Comparison of ENCODE assay signal across 8 mouse cellular contexts in genomic region chr15:79074446-79074845, GRCm38 (mm10). TPM values are rescaled to one million over a fixed set of nuclear protein-coding genes. Genes with fewer than 3 reads are reported as not detected.
DNase-seq lines count a peak whose midpoint lies in the region; ATAC-seq and TF ChIP-seq lines count a peak whose summit lies in the region.

No protein-coding gene starts in this region.

- no peak for TF ChIP-seq EP300 in lung, postnatal 0 days (IDR thresholded peaks at IDR 0.05)

- peak overlapping the region; percentile 89 for H3K9ac ChIP-seq in lung, postnatal 0 days (replicated peaks; ENCODE audit: low read depth)
- peak overlapping the region; percentile 86; the same call in 1 of the 2 replicates for H3K9ac ChIP-seq in limb, embryonic 15.5 days
- H3K9ac ChIP-seq in stomach, embryonic 15.5 days: 0 out of 2 replicates have a peak overlapping the region, but pooled peaks have one; percentile 19

- H3K9me3 ChIP-seq in lung, postnatal 0 days (ENCODE audit: low read length): no peaks in the 10 kb centered on the region
- H3K9me3 ChIP-seq in limb, embryonic 15.5 days: no peaks in the 10 kb centered on the region
- no peaks in the 10 kb centered on the region for H3K9me3 ChIP-seq in stomach, embryonic 15.5 days

- TF ChIP-seq POLR2A in cerebellum, adult 2 months (IDR thresholded peaks at IDR 0.05; ENCODE audit: borderline replicate concordance, insufficient read depth, low read length): no peak

- H3K4me2 ChIP-seq in lung, postnatal 0 days (replicated peaks; ENCODE audit: low read depth, low read length): peak overlapping the region; percentile 88
- peak overlapping the region; percentile 82 for H3K4me2 ChIP-seq in limb, embryonic 15.5 days
- peak overlapping the region; percentile 74 for H3K4me2 ChIP-seq in stomach, embryonic 15.5 days

- peak overlapping the region; percentile 86; the same call in 1 of the 2 replicates for H3K27ac ChIP-seq in cerebellum, adult 2 months (ENCODE audit: insufficient read depth, low read length)
- peak overlapping the region; percentile 83 for H3K27ac ChIP-seq in lung, postnatal 0 days (ENCODE audit: low read length)
- peak overlapping the region; percentile 88; the same call in 1 of the 2 replicates for H3K27ac ChIP-seq in limb, embryonic 15.5 days
- no peak overlapping the region; the same call in 1 of the 2 replicates for H3K27ac ChIP-seq in stomach, embryonic 15.5 days

- no peak for TF ChIP-seq CTCF in cerebellum, adult 2 months (IDR thresholded peaks at IDR 0.05; ENCODE audit: borderline replicate concordance, insufficient read depth, low read depth, low read length)
- TF ChIP-seq CTCF in lung, postnatal 0 days (IDR thresholded peaks at IDR 0.05): no peak

- H3K4me1 ChIP-seq in cerebellum, adult 2 months (ENCODE audit: control insufficient read depth, insufficient read depth, low read length): peaks cover 13% of the 10 kb centered on the region
- 0 out of 2 replicates have a peak, but pooled peaks cover 3% of the 10 kb centered on the region for H3K4me1 ChIP-seq in lung, postnatal 0 days (ENCODE audit: insufficient read depth, low read depth, low read length)
- peaks cover 16% of the 10 kb centered on the region for H3K4me1 ChIP-seq in limb, embryonic 15.5 days
- peaks cover 16% of the 10 kb centered on the region for H3K4me1 ChIP-seq in stomach, embryonic 15.5 days

- ATAC-seq in lung, postnatal 0 days: no peak
- ATAC-seq in limb, embryonic 15.5 days (ENCODE audit: insufficient number of reproducible peaks, low FRiP score, low TSS enrichment, low read depth): no peak
- no peak for ATAC-seq in stomach, embryonic 15.5 days (ENCODE audit: insufficient read depth, low FRiP score, low read depth)
- ATAC-seq in inflammation-experienced regulatory T-cells, adult 6 months: no peak

- H3K27me3 ChIP-seq in cerebellum, adult 2 months (ENCODE audit: control insufficient read depth, insufficient read depth, low read length): no peaks in the 10 kb centered on the region
- H3K27me3 ChIP-seq in lung, postnatal 0 days (replicated peaks; ENCODE audit: insufficient read depth, low read length): no peaks in the 10 kb centered on the region
- H3K27me3 ChIP-seq in limb, embryonic 15.5 days: no peaks in the 10 kb centered on the region
- no peaks in the 10 kb centered on the region for H3K27me3 ChIP-seq in stomach, embryonic 15.5 days (replicated peaks)

- no peak for DNase-seq in cerebellum, adult 2 months
- no peak for DNase-seq in cerebellum, adult 11 months
- DNase-seq in lung, postnatal 0 days (ENCODE audit: low spot score): no peak
- no peak for DNase-seq in lung, postnatal 36 days
- no peak for DNase-seq in retina, embryonic 14.5 days (ENCODE audit: low spot score)

- H3K4me3 ChIP-seq in cerebellum, adult 2 months (replicated peaks; ENCODE audit: insufficient read depth, low read depth, low read length): peak overlapping the region; percentile 100
- peak overlapping the region; percentile 78 for H3K4me3 ChIP-seq in lung, postnatal 0 days (ENCODE audit: low read depth, low read length)
- peak overlapping the region; percentile 89 for H3K4me3 ChIP-seq in limb, embryonic 15.5 days
- peak overlapping the region; percentile 92 for H3K4me3 ChIP-seq in stomach, embryonic 15.5 days (replicated peaks)

- WGBS in cerebellum, adult 2 months: 39% methylated on average over 10 of the region's 10 CpGs
- WGBS in lung, postnatal 0 days: 30% methylated on average over 10 of the region's 10 CpGs
- 33% methylated on average over 10 of the region's 10 CpGs for WGBS in limb, embryonic 15.5 days
- 40% methylated on average over 10 of the region's 10 CpGs for WGBS in stomach, embryonic 15.5 days

- H3K36me3 ChIP-seq in lung, postnatal 0 days (ENCODE audit: insufficient read depth, low read length): peaks cover 21% of the 10 kb centered on the region; the same call in 1 of the 2 replicates
- peaks cover 26% of the 10 kb centered on the region for H3K36me3 ChIP-seq in limb, embryonic 15.5 days
- H3K36me3 ChIP-seq in stomach, embryonic 15.5 days: peaks cover 30% of the 10 kb centered on the region

RNA-seq across cellular contexts. Expression of gene Eif3l, which starts 0.5 kb away (rescaled TPM):
- polyA plus RNA-seq in cerebellum, adult 2 months (2012; rRNA removed): 88.1 and 93.0 TPM in 2 replicates
- 99.3 and 101 TPM in 2 replicates for polyA plus RNA-seq in lung, postnatal 0 days (2015; fragmentation: Nextera tagmentation; extraction: Ambion mirVana)
- 203 and 206 TPM in 2 replicates for polyA plus RNA-seq in limb, embryonic 15.5 days (2015; fragmentation: Nextera tagmentation; extraction: Ambion mirVana)
- polyA plus RNA-seq in stomach, embryonic 15.5 days (2015; fragmentation: Nextera tagmentation; extraction: Ambion mirVana): 200 and 222 TPM in 2 replicates
- 100 to 1,000 TPM; 224 to 286 (median 240) TPM for polyA plus RNA-seq in inflammation-experienced regulatory T-cells, adult 6 months (2017; shearing (Covaris generic))

RNA-seq across cellular contexts. Expression of gene Ankrd54, which starts 11.8 kb away (rescaled TPM):
- 40.7 and 42.8 TPM in 2 replicates for polyA plus RNA-seq in cerebellum, adult 2 months (2012; rRNA removed)
- polyA plus RNA-seq in lung, postnatal 0 days (2015; fragmentation: Nextera tagmentation; extraction: Ambion mirVana): 45.4 and 48.4 TPM in 2 replicates
- 43.9 and 46.6 TPM in 2 replicates for polyA plus RNA-seq in limb, embryonic 15.5 days (2015; fragmentation: Nextera tagmentation; extraction: Ambion mirVana)
- 49.7 and 51.8 TPM in 2 replicates for polyA plus RNA-seq in stomach, embryonic 15.5 days (2015; fragmentation: Nextera tagmentation; extraction: Ambion mirVana)
- polyA plus RNA-seq in inflammation-experienced regulatory T-cells, adult 6 months (2017; shearing (Covaris generic)): 10 to 100 TPM in 1 of 3 experiments, 1 to 10 TPM in 2; 5.5 to 10.8 (median 9.2) TPM

RNA-seq across cellular contexts. Expression of gene Galr3, which starts 32.8 kb away (rescaled TPM):
- 0.11 and 0.26 TPM in 2 replicates for polyA plus RNA-seq in cerebellum, adult 2 months (2012; rRNA removed)
- polyA plus RNA-seq in lung, postnatal 0 days (2015; fragmentation: Nextera tagmentation; extraction: Ambion mirVana): 0.12 and 0.14 TPM in 2 replicates
- 0.13 TPM in 1 of 2 replicates, not detected in the other for polyA plus RNA-seq in limb, embryonic 15.5 days (2015; fragmentation: Nextera tagmentation; extraction: Ambion mirVana)
- polyA plus RNA-seq in stomach, embryonic 15.5 days (2015; fragmentation: Nextera tagmentation; extraction: Ambion mirVana): 0.68 and 0.89 TPM in 2 replicates
- polyA plus RNA-seq in inflammation-experienced regulatory T-cells, adult 6 months (2017; shearing (Covaris generic)): not detected

RNA-seq across cellular contexts. Expression of gene Micall1, which starts 34.3 kb away (rescaled TPM):
- polyA plus RNA-seq in cerebellum, adult 2 months (2012; rRNA removed): 35.9 and 37.0 TPM in 2 replicates
- polyA plus RNA-seq in lung, postnatal 0 days (2015; fragmentation: Nextera tagmentation; extraction: Ambion mirVana): 8.4 and 9.1 TPM in 2 replicates
- polyA plus RNA-seq in limb, embryonic 15.5 days (2015; fragmentation: Nextera tagmentation; extraction: Ambion mirVana): 15.1 and 16.3 TPM in 2 replicates
- polyA plus RNA-seq in stomach, embryonic 15.5 days (2015; fragmentation: Nextera tagmentation; extraction: Ambion mirVana): 11.5 and 11.9 TPM in 2 replicates
- polyA plus RNA-seq in inflammation-experienced regulatory T-cells, adult 6 months (2017; shearing (Covaris generic)): 10 to 100 TPM in 2 of 3 experiments, 1 to 10 TPM in 1; 7.0 to 20.8 (median 13.3) TPM

RNA-seq across cellular contexts. Expression of gene H1f0, which starts 46.2 kb away (rescaled TPM):
- 197 and 242 TPM in 2 replicates for polyA plus RNA-seq in cerebellum, adult 2 months (2012; rRNA removed)
- 263 and 311 TPM in 2 replicates for polyA plus RNA-seq in lung, postnatal 0 days (2015; fragmentation: Nextera tagmentation; extraction: Ambion mirVana)
- polyA plus RNA-seq in limb, embryonic 15.5 days (2015; fragmentation: Nextera tagmentation; extraction: Ambion mirVana): 487 and 628 TPM in 2 replicates
- polyA plus RNA-seq in stomach, embryonic 15.5 days (2015; fragmentation: Nextera tagmentation; extraction: Ambion mirVana): 546 and 587 TPM in 2 replicates
- 10 to 100 TPM; 31.0 to 52.3 (median 36.9) TPM for polyA plus RNA-seq in inflammation-experienced regulatory T-cells, adult 6 months (2017; shearing (Covaris generic))

Comparison
In these comparisons a context has a peak if more than half of its experiments do, and no peak if none do; other contexts are left out.
1. H3K9ac ChIP-seq: peak in every context shown above with its lines; median percentile 89 in lung, postnatal 0 days; 86 in limb, embryonic 15.5 days; 19 in stomach, embryonic 15.5 days.